Mouse (Mus musculus) urinary bladder, adult 18-20 months (tissue): ENCODE data around the gene Gpc3.

ENCODE experiments used
- DNase-seq, 2 experiments: peaks; one replicate each; pipeline ENCODE4 v3.0.0; 2022; ENCODE audit warnings: low spot score in 2 of 2, mixed read lengths in 2 of 2

Gpc3 gene

GRCm38 (mm10) chrX:52613328-52614030 lies at the start of gene Gpc3:
Gene Gpc3 (minus strand): TSS chrX:52613950.
- DNase-seq: peak in 1 of 2 experiments; percentile 33

- DNase-seq: peak in 1 of 2 experiments; percentile 1
Observed at GRCm38 (mm10) chrX:52651975-52652374, 38.2 kb upstream of the Gpc3 start.

GRCm38 (mm10) chrX:52651472-52651948 lies 37.8 kb upstream of the Gpc3 start:
- no peak for DNase-seq

- DNase-seq: no peak
Observed at GRCm38 (mm10) chrX:52648910-52649785, 35.4 kb upstream of the Gpc3 start.

GRCm38 (mm10) chrX:52644393-52644792 lies 30.6 kb upstream of the Gpc3 start:
- DNase-seq: no peak

- no peak for DNase-seq
Observed at GRCm38 (mm10) chrX:52643350-52643749, 29.6 kb upstream of the Gpc3 start.

GRCm38 (mm10) chrX:52642126-52642525 lies 28.4 kb upstream of the Gpc3 start:
- DNase-seq: no peak

GRCm38 (mm10) chrX:52637419-52637818 lies 23.7 kb upstream of the Gpc3 start:
- no peak for DNase-seq

GRCm38 (mm10) chrX:52633976-52634375 lies 20.2 kb upstream of the Gpc3 start:
- DNase-seq: no peak

GRCm38 (mm10) chrX:52632688-52633324 lies 19.1 kb upstream of the Gpc3 start:
- no peak for DNase-seq

GRCm38 (mm10) chrX:52626963-52627716 lies 13.4 kb upstream of the Gpc3 start:
- no peak for DNase-seq

GRCm38 (mm10) chrX:52617813-52618212 lies 4.1 kb upstream of the Gpc3 start:
- DNase-seq: no peak

- DNase-seq: no peak
Observed at GRCm38 (mm10) chrX:52616152-52616551, 2.4 kb upstream of the Gpc3 start.

GRCm38 (mm10) chrX:52614031-52614381 lies 256 bp upstream of the Gpc3 start:
- DNase-seq: peak in 1 of 2 experiments; percentile 25

- DNase-seq: no peak
Observed at GRCm38 (mm10) chrX:52612806-52613205, 944 bp downstream of the Gpc3 start.

GRCm38 (mm10) chrX:52611987-52612670 lies 1.6 kb downstream of the Gpc3 start:
- no peak for DNase-seq

- no peak for DNase-seq
Observed at GRCm38 (mm10) chrX:52611541-52611940, 2.2 kb downstream of the Gpc3 start.

GRCm38 (mm10) chrX:52603143-52603542 lies 10.6 kb downstream of the Gpc3 start:
- DNase-seq: no peak

- no peak for DNase-seq
Observed at GRCm38 (mm10) chrX:52599246-52599645, 14.5 kb downstream of the Gpc3 start.

- DNase-seq: no peak
Observed at GRCm38 (mm10) chrX:52587671-52588070, 26.1 kb downstream of the Gpc3 start.

- no peak for DNase-seq
Observed at GRCm38 (mm10) chrX:52559995-52560394, 53.8 kb downstream of the Gpc3 start.
